Mouse (Mus musculus) liver, embryonic 14.5 days (tissue): ENCODE data around the gene Srms.

ENCODE experiments used
- CTCF ChIP-seq: IDR thresholded peaks from 2 replicates; pipeline ENCODE4 v1.5.1; 2016; ENCODE audit warnings: antibody characterized with exemption, low read depth, control low read depth
- EP300 ChIP-seq: IDR thresholded peaks from 2 replicates; pipeline ENCODE4 v1.6.1; 2016; ENCODE audit warnings: antibody characterized with exemption, low read depth

DNA sequence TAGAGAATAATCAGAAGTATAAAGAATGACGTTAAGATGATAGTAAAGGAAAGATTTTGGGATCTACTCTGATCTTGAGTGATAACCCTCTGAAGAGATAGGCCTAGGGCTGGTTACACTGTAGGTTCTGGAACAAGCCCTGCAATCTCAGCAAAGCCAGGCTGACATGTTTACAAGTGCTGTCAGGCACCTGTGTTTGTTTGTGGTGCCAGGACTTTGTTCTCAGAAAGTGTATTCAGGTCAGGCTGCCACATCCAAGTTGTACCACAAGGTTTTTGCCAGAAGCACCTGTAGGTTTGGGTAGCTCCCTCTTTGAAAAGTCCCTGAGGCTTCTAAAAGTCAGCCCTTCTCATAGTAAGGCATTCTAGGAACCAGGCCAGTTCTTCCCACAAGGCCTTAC, 23.7 kb downstream of the Srms start:
- TF ChIP-seq CTCF (no peak), EP300 (no peak)
